Mouse (Mus musculus) cerebellum, postnatal 4 days (tissue): ENCODE measurements at regions not wholly inside any gene's neighbourhood (a gene's known extent, or its start where the extent isn't known, plus 50 kb on each side); places are given as distances from the start of the nearest gene placed in this dataset.

Source experiments
- DNase-seq, 2 experiments: peaks; one replicate each; pipeline ENCODE4 v3.0.0; 2022; ENCODE audit warnings: low spot score in 2 of 2, mixed read lengths in 1 of 2

- no peak for DNase-seq
Measured at GRCm38 (mm10) chr9:61816589-61817179, 97.7 kb downstream of the Rplp1 start.

- DNase-seq, result no peak
Measured at GRCm38 (mm10) chr9:61815995-61816394, 98.3 kb downstream of the Rplp1 start.

- DNase-seq, result no peak
Measured at GRCm38 (mm10) chr9:61813291-61813690, 101.1 kb downstream of the Rplp1 start.

GRCm38 (mm10) chr9:61812315-61812714 lies 102.0 kb downstream of the Rplp1 start:
- DNase-seq, result no peak

- DNase-seq, result no peak
Measured at GRCm38 (mm10) chr9:61810456-61810855, 103.9 kb downstream of the Rplp1 start.

GRCm38 (mm10) chr9:61808351-61809225 lies 105.8 kb downstream of the Rplp1 start:
- DNase-seq, result no peak

GRCm38 (mm10) chr9:61805971-61806370 lies 108.4 kb downstream of the Rplp1 start:
- peak in 1 of 2 experiments; percentile 10 for DNase-seq

- DNase-seq, result no peak
Measured at GRCm38 (mm10) chr9:61803555-61803954, 110.8 kb downstream of the Rplp1 start.

GRCm38 (mm10) chr9:61802694-61803093 lies 111.6 kb downstream of the Rplp1 start:
- DNase-seq, result no peak

GRCm38 (mm10) chr9:61799535-61799934 lies 114.8 kb downstream of the Rplp1 start:
- DNase-seq, result no peak

- DNase-seq, result no peak
Measured at GRCm38 (mm10) chr9:61795910-61796309, 118.4 kb downstream of the Rplp1 start.

GRCm38 (mm10) chr9:61791435-61792064 lies 122.8 kb downstream of the Rplp1 start:
- DNase-seq, result peak in 1 of 2 experiments; percentile 71

GRCm38 (mm10) chr9:61790849-61791248 lies 123.5 kb downstream of the Rplp1 start:
- DNase-seq, result no peak

- no peak for DNase-seq
Measured at GRCm38 (mm10) chr9:61789066-61789897, 125.1 kb downstream of the Rplp1 start.

GRCm38 (mm10) chr9:61781469-61781868 lies 132.9 kb downstream of the Rplp1 start:
- no peak for DNase-seq

GRCm38 (mm10) chr9:61780186-61780939 lies 134.0 kb downstream of the Rplp1 start:
- peak in 1 of 2 experiments; percentile 49 for DNase-seq

- DNase-seq, result no peak
Measured at GRCm38 (mm10) chr9:61779165-61779564, 135.2 kb downstream of the Rplp1 start.

- no peak for DNase-seq
Measured at GRCm38 (mm10) chr9:61776446-61776845, 137.9 kb downstream of the Rplp1 start.

- DNase-seq, result no peak
Measured at GRCm38 (mm10) chr9:61770207-61770955, 144.0 kb downstream of the Rplp1 start.

- DNase-seq, result no peak
Measured at GRCm38 (mm10) chr9:61766187-61766586, 148.2 kb downstream of the Rplp1 start.
